Mouse (Mus musculus) heart, adult 8-10 months (tissue): ENCODE results near the gene Cc2d1a. TPM values are rescaled to one million over a fixed set of nuclear protein-coding genes. Genes with fewer than 3 reads are reported as not detected.

Source experiments
- DNase-seq: peaks from one replicate; pipeline ENCODE4 v3.0.0; 2022; ENCODE audit warnings: low spot score
- total RNA-seq, 4 experiments: library from RNA; stranded (reverse); gene quantifications; 2 replicates each; pipeline ENCODE4 v1.2.4; 2022

Gene Cc2d1a
- total RNA-seq, 4 experiments from 2014 or later, result 10.9 to 14.6 (median 12.3) TPM

GRCm38 (mm10) chr8:84177405-84177804 is 29.7 kb upstream of the Cc2d1a start:
- DNase-seq, result no peak

GRCm38 (mm10) chr8:84176560-84176959 is 28.8 kb upstream of the Cc2d1a start:
- no peak for DNase-seq

DNA sequence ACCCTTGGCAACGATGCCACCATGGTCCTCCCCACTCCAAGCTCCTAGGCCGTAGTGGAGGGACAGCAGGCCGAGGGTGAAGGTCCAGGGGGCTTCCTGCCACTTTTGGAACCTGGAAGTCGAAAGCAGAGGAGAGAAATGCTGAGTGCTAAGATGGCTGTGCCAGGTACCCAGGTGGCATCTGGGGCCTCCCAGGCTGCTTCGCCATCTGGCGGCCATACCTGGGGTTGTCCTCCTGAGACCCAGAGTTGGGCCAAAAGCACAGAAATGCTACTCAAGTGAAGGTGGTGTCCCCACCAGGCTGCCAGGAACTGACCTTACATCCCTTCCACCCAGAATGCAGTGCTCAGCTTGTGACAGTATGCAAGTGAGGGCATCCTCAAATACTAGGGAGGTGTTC is 26.1 kb upstream of the Cc2d1a start:
- DNase-seq, result no peak

DNA sequence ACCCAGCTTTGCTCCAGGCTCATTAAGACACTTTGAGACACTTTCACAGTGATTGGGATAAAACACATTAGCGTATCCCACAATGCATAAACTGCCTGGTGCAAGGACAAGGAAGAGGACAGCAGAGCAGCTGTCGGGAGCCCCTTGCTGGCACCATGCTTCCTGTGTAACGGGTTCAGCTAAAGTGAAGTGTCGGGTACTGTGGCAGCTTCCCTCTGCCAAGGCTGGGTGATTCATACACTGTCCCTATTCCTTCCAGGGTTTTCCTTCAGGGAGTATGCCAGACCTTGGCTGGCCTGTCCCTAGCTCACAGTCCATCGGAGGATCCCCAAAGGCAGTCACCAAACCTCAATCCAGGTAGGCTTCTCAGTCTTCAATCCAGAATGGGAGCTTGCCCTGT is 22.4 kb upstream of the Cc2d1a start:
- no peak for DNase-seq

- no peak for DNase-seq
Measured at GRCm38 (mm10) chr8:84167696-84168095, 20.0 kb upstream of the Cc2d1a start.

DNA sequence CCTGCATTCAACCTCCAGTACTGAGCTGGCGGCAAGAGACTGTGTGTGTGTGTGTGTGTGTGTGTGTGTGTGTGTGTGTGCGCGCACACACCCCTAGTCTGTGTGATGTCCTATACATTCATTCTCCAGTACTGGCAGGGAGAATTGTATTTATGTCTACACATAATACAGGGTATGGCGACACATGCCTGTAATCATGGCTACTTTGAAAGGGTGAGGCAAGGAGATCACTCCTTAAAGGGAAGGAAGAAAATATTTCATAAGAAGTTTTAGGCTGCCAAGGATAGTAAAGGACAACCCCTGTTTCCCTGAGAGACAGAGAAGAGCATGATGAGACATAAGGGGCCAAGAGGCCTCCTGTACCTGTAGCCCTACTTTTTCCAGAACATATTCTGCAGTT is 9.9 kb upstream of the Cc2d1a start:
- no peak for DNase-seq

DNA sequence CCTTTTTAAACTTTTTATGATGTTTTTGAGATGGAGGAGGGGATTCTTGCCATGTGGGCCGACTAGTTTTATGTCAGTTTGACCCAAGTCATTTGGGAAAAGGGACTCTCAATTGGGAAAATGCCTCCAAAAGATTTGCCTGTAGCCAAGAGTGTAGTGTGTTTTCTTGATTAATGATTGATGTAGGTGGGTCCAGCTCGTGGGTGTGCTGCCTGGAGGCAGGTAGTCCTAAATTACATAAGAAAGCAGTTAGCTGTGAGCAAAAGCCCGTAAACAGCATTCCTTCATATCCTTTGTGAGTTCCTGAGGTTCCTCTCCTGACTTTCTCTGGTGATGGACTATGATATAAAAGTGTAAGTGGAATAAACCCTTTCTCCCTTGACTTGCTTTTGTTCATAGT is 1.4 kb upstream of the Cc2d1a start:
- no peak for DNase-seq

DNA sequence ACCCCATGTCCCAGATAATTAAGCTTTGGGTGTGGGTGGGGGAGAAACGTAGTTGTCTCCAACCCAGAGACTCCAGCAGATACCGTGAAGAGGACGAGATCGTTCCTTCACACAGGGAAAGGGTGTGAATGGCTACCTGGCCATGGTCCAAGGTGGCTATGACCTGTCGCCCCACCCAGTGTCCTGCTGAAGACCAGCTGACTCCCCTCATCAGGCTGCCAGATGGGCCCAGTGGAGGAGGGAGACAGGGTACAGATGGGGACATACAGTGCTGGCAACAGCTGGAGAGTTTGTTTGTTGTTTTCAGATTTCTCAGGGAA is 755 bp upstream of the Cc2d1a start:
- DNase-seq, result no peak

GRCm38 (mm10) chr8:84147324-84147766 is 391 bp downstream of the Cc2d1a start:
- no peak for DNase-seq

- no peak for DNase-seq
Measured at GRCm38 (mm10) chr8:84144636-84145245, 3.0 kb downstream of the Cc2d1a start.

DNA sequence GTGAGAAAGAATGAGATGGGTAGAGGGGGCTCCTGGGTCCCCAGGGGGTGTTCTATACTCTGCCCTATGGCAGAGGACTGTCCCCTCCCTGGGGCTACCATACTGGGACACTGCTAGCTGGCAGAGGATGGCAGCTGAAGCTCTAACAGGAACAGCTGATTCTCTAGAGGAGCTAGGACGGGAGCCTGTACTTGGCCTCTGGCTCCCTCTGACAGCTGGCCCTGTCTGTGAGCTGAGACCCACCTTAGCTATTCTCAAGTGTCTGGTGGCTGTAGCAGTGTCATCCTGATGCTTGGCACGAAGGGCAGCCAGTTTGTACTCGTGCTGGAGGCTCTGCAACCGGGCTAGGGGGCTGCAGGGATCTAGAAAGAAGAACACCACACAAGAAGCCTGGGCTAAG is 6.9 kb downstream of the Cc2d1a start:
- no peak for DNase-seq

DNA sequence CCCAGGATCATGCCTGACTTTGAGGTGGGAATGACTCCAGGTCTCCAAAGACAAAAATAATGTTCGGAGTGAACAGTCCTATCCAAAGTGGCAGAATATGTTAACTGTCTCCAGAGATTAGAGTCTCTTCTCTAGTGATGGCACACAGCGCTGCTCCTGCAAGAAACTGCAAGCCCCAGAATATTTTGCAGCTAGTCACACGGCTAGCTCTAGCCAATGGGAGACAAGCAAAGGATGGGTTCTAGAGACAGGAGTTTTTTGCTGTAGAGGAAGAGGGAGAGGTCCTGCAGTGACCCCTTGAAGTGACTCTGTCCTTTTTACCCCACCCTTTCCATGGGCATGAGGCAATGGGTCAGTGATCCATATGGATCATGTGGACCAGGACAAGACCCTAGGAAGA is 9.9 kb downstream of the Cc2d1a start:
- DNase-seq, result no peak

- no peak for DNase-seq
Measured at GRCm38 (mm10) chr8:84132225-84132624, 15.5 kb downstream of the Cc2d1a start.

- peak; percentile 13 for DNase-seq
Measured at GRCm38 (mm10) chr8:84130806-84131205, 16.9 kb downstream of the Cc2d1a start.

DNA sequence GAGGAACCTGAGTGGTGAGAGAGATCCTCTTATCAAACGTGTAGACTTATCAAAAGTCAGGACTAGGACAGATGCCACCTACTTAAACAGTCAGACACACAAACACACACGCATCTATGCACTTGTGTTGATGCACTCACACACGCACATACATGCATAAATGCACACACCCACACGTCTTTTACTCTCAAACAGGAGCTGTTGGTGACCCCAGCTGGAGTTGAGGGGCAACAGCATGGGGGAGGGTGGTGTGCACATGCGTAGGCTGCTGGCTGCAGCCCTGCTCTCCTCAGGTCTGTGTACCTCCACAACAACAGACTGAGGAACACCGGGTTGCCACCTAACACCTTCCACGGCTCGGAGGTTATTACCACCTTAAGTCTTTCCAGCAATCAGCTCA is 19.5 kb downstream of the Cc2d1a start:
- no peak for DNase-seq

- no peak for DNase-seq
Measured at GRCm38 (mm10) chr8:84127202-84127901, 20.4 kb downstream of the Cc2d1a start.

DNA sequence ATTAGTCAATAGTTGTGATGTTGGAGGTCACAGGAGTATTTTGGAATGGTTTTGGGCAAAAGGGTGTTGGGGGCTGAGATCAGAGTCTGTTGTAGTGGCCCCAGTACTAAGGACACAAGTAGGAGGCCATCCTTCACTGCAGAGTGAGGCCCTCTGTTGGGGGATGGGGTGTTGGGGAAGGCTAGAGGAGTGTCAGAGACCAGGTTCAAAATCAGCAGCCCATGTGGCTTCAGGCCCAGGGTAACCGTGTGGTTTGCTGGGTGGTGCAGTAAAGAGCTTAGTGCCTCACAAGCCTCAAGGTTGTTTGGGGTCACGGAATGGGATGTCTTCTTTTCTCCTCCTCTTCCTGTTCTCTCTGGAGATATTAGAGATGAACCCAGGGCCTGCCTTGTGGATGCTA is 21.0 kb downstream of the Cc2d1a start:
- no peak for DNase-seq

DNA sequence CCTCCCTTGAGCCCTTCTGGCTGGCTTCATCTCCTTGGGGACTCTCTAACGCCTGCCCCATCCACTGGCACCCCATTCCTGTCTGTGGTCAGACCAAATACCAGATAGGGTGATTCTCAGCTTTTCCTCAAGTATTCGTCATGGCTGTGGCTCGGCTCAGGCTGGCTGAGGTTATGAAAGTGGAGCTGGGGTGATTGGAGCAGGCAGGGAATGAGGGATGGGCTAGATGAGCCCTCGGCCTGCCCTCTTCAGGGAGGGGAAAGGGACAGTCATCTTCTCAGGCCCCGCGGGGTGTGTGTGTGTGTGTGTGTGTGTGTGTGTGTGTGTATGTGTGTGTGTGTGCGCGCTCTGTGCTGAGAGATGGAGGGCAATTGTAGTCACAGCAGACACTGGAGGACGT is 22.1 kb downstream of the Cc2d1a start, which contains the start of gene Podnl1:
Gene Podnl1, plus strand, starts transcription at position 334 of the 400 bp plus-strand sequence.
- no peak for DNase-seq

GRCm38 (mm10) chr8:84122151-84122550 is 25.6 kb downstream of the Cc2d1a start:
- no peak for DNase-seq

DNA sequence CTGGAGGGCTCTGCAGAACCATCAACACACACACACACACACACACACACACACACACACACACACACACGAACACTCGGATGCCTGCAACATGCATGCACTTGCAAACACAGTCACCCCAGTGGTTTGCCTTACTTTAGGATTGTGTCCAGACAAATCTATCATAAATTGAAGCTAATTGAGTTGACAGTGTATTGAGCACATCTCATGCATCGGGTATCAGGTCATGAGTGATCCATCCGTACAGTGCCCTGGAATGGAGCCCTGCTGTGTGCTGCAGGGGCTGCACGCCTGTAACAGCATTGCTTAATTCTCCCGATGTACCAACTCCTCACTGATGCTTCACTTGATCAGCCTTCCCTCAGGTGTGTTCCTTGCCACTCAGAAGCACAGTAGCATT is 32.1 kb downstream of the Cc2d1a start:
- DNase-seq, result no peak

DNA sequence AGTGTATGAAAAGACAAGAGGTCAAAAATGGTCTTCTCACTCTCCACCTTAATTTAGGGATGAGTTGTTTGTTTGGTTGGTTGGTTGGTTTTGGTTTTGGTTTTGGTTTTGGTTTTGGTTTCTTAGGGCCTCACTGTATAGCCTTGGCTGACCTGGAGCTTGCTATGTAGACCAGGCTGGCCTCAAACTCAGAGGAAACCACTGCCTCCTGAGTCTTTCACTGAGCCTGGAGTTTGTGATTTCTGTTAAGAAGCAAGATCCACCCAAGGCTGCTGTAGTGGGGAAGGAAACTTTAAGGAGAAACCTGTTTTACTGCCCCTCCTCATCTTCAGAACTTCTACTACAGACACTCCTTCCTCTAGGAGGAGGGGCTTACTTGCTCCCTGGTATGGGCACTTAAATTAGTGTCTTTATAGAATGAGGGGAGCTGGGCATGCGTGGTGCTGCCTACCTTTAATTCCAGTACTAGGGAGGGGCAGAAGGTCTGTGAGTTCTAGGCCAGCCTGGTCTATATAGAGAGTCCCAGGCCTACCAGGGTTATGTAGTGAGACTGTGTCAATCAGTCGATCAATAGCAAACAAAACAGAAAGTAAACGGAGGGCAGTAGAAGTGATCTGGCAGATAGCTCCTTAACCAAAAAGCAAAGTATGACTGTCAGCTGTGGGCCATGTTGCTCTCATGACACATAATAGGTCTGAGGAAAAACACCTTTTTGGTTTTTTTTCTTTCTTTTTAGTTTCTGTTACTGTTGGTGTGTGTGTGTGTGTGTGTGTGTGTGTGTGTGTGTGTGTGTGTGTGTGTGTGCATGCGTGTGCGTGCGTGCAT is 41.3 kb downstream of the Cc2d1a start:
- DNase-seq, result no peak

GRCm38 (mm10) chr8:84105676-84106075 is 42.1 kb downstream of the Cc2d1a start:
- DNase-seq, result no peak
